ENCODE assay signal across 26 mouse cellular contexts in the genomic region with DNA sequence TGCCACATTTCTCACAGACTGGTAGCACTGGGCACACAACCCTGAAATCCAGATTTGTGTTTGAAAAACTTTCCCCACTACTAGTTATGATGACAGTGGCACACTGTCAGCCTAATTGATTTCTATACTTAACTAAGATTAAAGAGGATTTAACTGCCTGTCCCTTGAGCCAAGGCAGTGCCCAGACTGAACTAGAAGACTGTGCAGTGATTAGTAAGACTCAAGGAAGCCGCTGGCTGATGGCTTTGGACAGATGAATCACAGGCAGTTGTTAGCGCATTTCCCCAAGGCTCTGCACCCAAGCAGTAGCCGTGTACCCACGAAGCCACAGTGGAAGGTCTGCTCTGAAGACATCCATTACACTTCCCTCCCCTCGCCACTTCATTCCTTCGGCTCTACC.
"Had no signal": no experiment of that assay in that cellular context is flagged by ENCODE, and none has a peak within 500 bp of the region (broad histone marks: within the 10 kb centered on the region; RNA-seq: fewer than 3 reads in every experiment).

No protein-coding gene starts in this region.

- H3K9ac ChIP-seq: heart, embryonic 13.5 days; heart, embryonic 15.5 days; hindbrain, embryonic 13.5 days; hindbrain, embryonic 15.5 days; limb, embryonic 12.5 days; liver, embryonic 13.5 days had no signal

- H3K4me2 ChIP-seq: heart, embryonic 11.5 days; heart, embryonic 13.5 days; heart, embryonic 15.5 days; hindbrain, embryonic 13.5 days; hindbrain, embryonic 15.5 days; limb, embryonic 12.5 days; liver, embryonic 11.5 days; liver, embryonic 13.5 days had no signal

- H3K27me3 ChIP-seq: heart, embryonic 13.5 days; heart, embryonic 15.5 days; hindbrain, embryonic 13.5 days; hindbrain, embryonic 15.5 days; limb, embryonic 12.5 days; liver, embryonic 13.5 days had no signal

- H3K9me3 ChIP-seq: heart, embryonic 13.5 days; heart, embryonic 15.5 days; hindbrain, embryonic 13.5 days; hindbrain, embryonic 15.5 days; limb, embryonic 10.5 days; liver, embryonic 13.5 days had no signal

- H3K4me3 ChIP-seq: gastrocnemius, adult 2 months; heart, adult 2 months; heart, embryonic 13.5 days; heart, embryonic 15.5 days; hindbrain, embryonic 13.5 days; hindbrain, embryonic 15.5 days; layer of hippocampus, adult 2 months; left cerebral cortex, adult 2 months; limb, embryonic 10.5 days; limb, embryonic 12.5 days; liver, embryonic 13.5 days had no signal

- ATAC-seq: hindbrain, postnatal 0 days; intestine, embryonic 16.5 days had no signal

- H3K36me3 ChIP-seq: liver, embryonic 13.5 days had no signal

- DNase-seq: gastrocnemius, adult 2 months; gastrocnemius, postnatal 10 days; gastrocnemius, postnatal 25 days; heart, adult 11 months; heart, adult 2 months; heart, postnatal 14 days; heart, postnatal 36 days; kidney, adult 18-20 months; kidney, adult 8-10 months; kidney, postnatal 10 days; kidney, postnatal 25 days; kidney, postnatal 4 days; liver; liver, embryonic 13.5 days had no signal

- H3K27ac ChIP-seq: gastrocnemius, adult 2 months; heart, adult 2 months; heart, embryonic 13.5 days; heart, embryonic 15.5 days; hindbrain, embryonic 13.5 days; hindbrain, embryonic 15.5 days; hindbrain, postnatal 0 days; layer of hippocampus, adult 2 months; left cerebral cortex, adult 2 months; limb, embryonic 10.5 days; limb, embryonic 12.5 days; liver, embryonic 13.5 days had no signal
